Mouse (Mus musculus) megakaryocyte-erythroid progenitor cell, adult 5-6 weeks (primary cell): ENCODE results near the gene Habp2. TPM values are rescaled to one million over a fixed set of nuclear protein-coding genes. Genes with fewer than 3 reads are reported as not detected.

ENCODE experiments used
- ATAC-seq: replicated peaks from 2 replicates; pipeline ENCODE4 v1.8.0; 2016; ENCODE audit warnings: mild to moderate bottlenecking, inconsistent platforms; ENCODE audit not compliant: severe bottlenecking, poor library complexity, low FRiP score, low TSS enrichment
- total RNA-seq, 2 experiments: library from RNA; stranded (forward) in 1 of 2; stranded (reverse) in 1 of 2; fragments of 200-1000, 215-1000 nt in 1 of 2; fragments of >200 nt in 1 of 2; fragmentation: Nextera tagmentation in 1 of 2; gene quantifications; 2 replicates each; pipeline ENCODE4 v1.2.3; 2014 to 2017

Gene Habp2
- total RNA-seq, 2 experiments from 2014 or later: not detected

- no peak for ATAC-seq
Measured at GRCm38 (mm10) chr19:56292335-56292734, 5.4 kb downstream of the Habp2 start.

GRCm38 (mm10) chr19:56294654-56295399, 7.9 kb downstream of the Habp2 start:
- peak; percentile 69; the same call in 1 of the 2 replicates for ATAC-seq

GRCm38 (mm10) chr19:56296668-56297067, 9.7 kb downstream of the Habp2 start:
- ATAC-seq: no peak

- ATAC-seq: no peak
Measured at GRCm38 (mm10) chr19:56297264-56297663, 10.3 kb downstream of the Habp2 start.

- no peak for ATAC-seq
Measured at GRCm38 (mm10) chr19:56300835-56301234, 13.9 kb downstream of the Habp2 start.

GRCm38 (mm10) chr19:56316531-56316930, 29.6 kb downstream of the Habp2 start:
- no peak for ATAC-seq

- 0 out of 2 replicates have a peak, but pooled peaks have one; percentile 46 for ATAC-seq
Measured at GRCm38 (mm10) chr19:56319219-56319618, 32.3 kb downstream of the Habp2 start.

- ATAC-seq: peak; percentile 74
Measured at GRCm38 (mm10) chr19:56319629-56320028, 32.7 kb downstream of the Habp2 start.

GRCm38 (mm10) chr19:56320186-56320860, 33.4 kb downstream of the Habp2 start:
- peak; percentile 21; the same call in 1 of the 2 replicates for ATAC-seq

- no peak for ATAC-seq
Measured at GRCm38 (mm10) chr19:56321303-56321920, 34.5 kb downstream of the Habp2 start.

- no peak for ATAC-seq
Measured at GRCm38 (mm10) chr19:56325676-56326075, 38.7 kb downstream of the Habp2 start.

- no peak for ATAC-seq
Measured at GRCm38 (mm10) chr19:56326243-56326855, 39.4 kb downstream of the Habp2 start.

GRCm38 (mm10) chr19:56336321-56336720, 49.4 kb downstream of the Habp2 start:
- no peak for ATAC-seq

- ATAC-seq: no peak
Measured at GRCm38 (mm10) chr19:56336826-56337225, 49.9 kb downstream of the Habp2 start.

GRCm38 (mm10) chr19:56342006-56342405, 55.1 kb downstream of the Habp2 start:
- ATAC-seq: no peak

- ATAC-seq: no peak
Measured at GRCm38 (mm10) chr19:56343869-56344563, 57.1 kb downstream of the Habp2 start.

GRCm38 (mm10) chr19:56346016-56346415, 59.1 kb downstream of the Habp2 start:
- ATAC-seq: 0 out of 2 replicates have a peak, but pooled peaks have one; percentile 18

- no peak for ATAC-seq
Measured at GRCm38 (mm10) chr19:56346750-56347149, 59.8 kb downstream of the Habp2 start.

GRCm38 (mm10) chr19:56349295-56349694, 62.4 kb downstream of the Habp2 start:
- peak; percentile 49; the same call in 1 of the 2 replicates for ATAC-seq
